Mouse (Mus musculus) embryonic facial prominence, embryonic 14.5 days (tissue): Measurements from ENCODE around the gene Fryl. TPM values are rescaled to one million over a fixed set of nuclear protein-coding genes. Genes with fewer than 3 reads are reported as not detected.

ENCODE experiments used
- ATAC-seq: fragments of 200-750 bp; cut with Nextera tagmentation; 2 replicates; pipeline ENCODE4 v1.8.0; 2017; ENCODE audit warnings: low read depth, moderate number of reproducible peaks, moderate TSS enrichment
- DNase-seq: peaks from one replicate; pipeline ENCODE4 v3.0.0-alpha.2; 2015; ENCODE audit warnings: low spot score
- H3K27ac ChIP-seq: fragments of 300-500 bp; sonication (generic); replicated peaks from 2 replicates; pipeline ENCODE4 v1.5.1; 2014; ENCODE audit warnings: low read depth, mild to moderate bottlenecking, low read length, moderate library complexity
- H3K27me3 ChIP-seq: fragments of 300-500 bp; sonication (generic); replicated peaks from 2 replicates; pipeline ENCODE4 v1.6.1; 2014; ENCODE audit warnings: low read length; ENCODE audit not compliant: control insufficient read depth, insufficient read depth
- H3K36me3 ChIP-seq: fragments of 300-500 bp; sonication (generic); 2 replicates; pipeline ENCODE4 v1.6.1; 2014; ENCODE audit warnings: low read length, mixed read lengths; ENCODE audit not compliant: control insufficient read depth, insufficient read depth
- H3K4me1 ChIP-seq: fragments of 300-500 bp; sonication (generic); 2 replicates; pipeline ENCODE4 v1.6.1; 2014; ENCODE audit warnings: antibody characterized with exemption, low read length; ENCODE audit not compliant: control insufficient read depth, insufficient read depth
- H3K4me2 ChIP-seq: fragments of 300-500 bp; sonication (generic); 2 replicates; pipeline ENCODE4 v1.6.1; 2014; ENCODE audit warnings: low read depth, mild to moderate bottlenecking, low read length, moderate library complexity, mixed read lengths
- H3K4me3 ChIP-seq: fragments of 300-500 bp; sonication (generic); 2 replicates; pipeline ENCODE4 v1.5.1; 2014; ENCODE audit warnings: low read depth, mild to moderate bottlenecking, low read length
- H3K9ac ChIP-seq: fragments of 300-500 bp; sonication (generic); 2 replicates; pipeline ENCODE4 v1.6.1; 2014; ENCODE audit warnings: low read depth, mild to moderate bottlenecking, low read length, moderate library complexity, mixed read lengths
- H3K9me3 ChIP-seq: fragments of 300-500 bp; sonication (generic); 2 replicates; pipeline ENCODE4 v1.6.1; 2016; ENCODE audit warnings: low read length; ENCODE audit not compliant: control insufficient read depth
- WGBS: fragments of 180-500 bp; shearing (Covaris S2); extraction: QIAGEN DNeasy Blood & Tissue Kit; methylation state at CpG from one replicate; pipeline ENCODE4 v1.1.7; 2014; 5-methylcytosine and 5-hydroxymethylcytosine counted together
- polyA plus RNA-seq: library from polyadenylated mRNA; unstranded; fragments of >200 nt; fragmentation: Nextera tagmentation; extraction: Ambion mirVana; gene quantifications from 2 replicates; pipeline ENCODE4 v1.2.1, GENCODE M21; 2014

Fryl gene
- polyA plus RNA-seq, 1 experiment from 2014 or later: 26.8 TPM

GRCm38 (mm10) chr5:73089158-73089557 is 167.3 kb downstream of the Fryl start:
- no peak overlapping the region for H3K4me2 ChIP-seq
- no peak overlapping the region for H3K27ac ChIP-seq
- H3K4me3 ChIP-seq: no peak overlapping the region
- no peaks in the 10 kb centered on the region for H3K4me1 ChIP-seq
- H3K27me3 ChIP-seq: no peaks in the 10 kb centered on the region
- no peak overlapping the region for H3K9ac ChIP-seq
- DNase-seq (no peak), ATAC-seq (no peak)
- peaks cover 46% of the 10 kb centered on the region for H3K36me3 ChIP-seq
- 96% methylated on average over 17 of the region's 17 CpGs for WGBS
- no peaks in the 10 kb centered on the region for H3K9me3 ChIP-seq

GRCm38 (mm10) chr5:73081496-73081895 is 174.9 kb downstream of the Fryl start:
- no peak overlapping the region for H3K4me3 ChIP-seq
- WGBS: 90% methylated on average over 5 of the region's 5 CpGs
- H3K9me3 ChIP-seq: no peaks in the 10 kb centered on the region
- DNase-seq (no peak), ATAC-seq (no peak)
- H3K4me2 ChIP-seq: no peak overlapping the region
- H3K36me3 ChIP-seq: peaks cover 55% of the 10 kb centered on the region
- no peaks in the 10 kb centered on the region for H3K27me3 ChIP-seq
- H3K4me1 ChIP-seq: no peaks in the 10 kb centered on the region
- H3K9ac ChIP-seq: no peak overlapping the region
- no peak overlapping the region for H3K27ac ChIP-seq

- H3K4me3 ChIP-seq: no peak overlapping the region
- WGBS: 77% methylated on average over 5 of the region's 5 CpGs
- no peaks in the 10 kb centered on the region for H3K27me3 ChIP-seq
- H3K36me3 ChIP-seq: peaks cover 65% of the 10 kb centered on the region
- no peak overlapping the region for H3K9ac ChIP-seq
- H3K4me1 ChIP-seq: no peaks in the 10 kb centered on the region
- no peak overlapping the region for H3K27ac ChIP-seq
- no peak for ATAC-seq
- DNase-seq: no peak
- no peaks in the 10 kb centered on the region for H3K9me3 ChIP-seq
- no peak overlapping the region for H3K4me2 ChIP-seq
Measured at GRCm38 (mm10) chr5:73079801-73080200, 176.6 kb downstream of the Fryl start.

- H3K4me2 ChIP-seq: no peak overlapping the region
- no peaks in the 10 kb centered on the region for H3K4me1 ChIP-seq
- ATAC-seq: peak; percentile 66; the same call in 1 of the 2 replicates
- WGBS: 34% methylated on average over 15 of the region's 15 CpGs
- peak; percentile 88 for DNase-seq
- H3K9me3 ChIP-seq: no peaks in the 10 kb centered on the region
- H3K27me3 ChIP-seq: no peaks in the 10 kb centered on the region
- no peak overlapping the region for H3K9ac ChIP-seq
- H3K36me3 ChIP-seq: peaks cover 74% of the 10 kb centered on the region
- H3K27ac ChIP-seq: no peak overlapping the region
- no peak overlapping the region for H3K4me3 ChIP-seq
Measured at GRCm38 (mm10) chr5:73071319-73071718, 185.1 kb downstream of the Fryl start.

- DNase-seq: no peak
- H3K9me3 ChIP-seq: no peaks in the 10 kb centered on the region
- H3K4me3 ChIP-seq: no peak overlapping the region
- no peak overlapping the region for H3K27ac ChIP-seq
- peaks cover 47% of the 10 kb centered on the region for H3K36me3 ChIP-seq
- ATAC-seq: no peak
- H3K27me3 ChIP-seq: no peaks in the 10 kb centered on the region
- no peak overlapping the region for H3K4me2 ChIP-seq
- 53% methylated on average over 6 of the region's 6 CpGs for WGBS
- no peaks in the 10 kb centered on the region for H3K4me1 ChIP-seq
- H3K9ac ChIP-seq: no peak overlapping the region
Measured at GRCm38 (mm10) chr5:73066946-73067345, 189.5 kb downstream of the Fryl start.

GRCm38 (mm10) chr5:73063768-73064669 is 192.4 kb downstream of the Fryl start:
- Histone ChIP-seq H3K4me2 (no peak overlapping the region), H3K27me3 (no peaks in the 10 kb centered on the region), H3K4me3 (no peak overlapping the region), H3K27ac (no peak overlapping the region), H3K9me3 (no peaks in the 10 kb centered on the region), H3K36me3 (peaks cover 34% of the 10 kb centered on the region), H3K9ac (no peak overlapping the region), H3K4me1 (no peaks in the 10 kb centered on the region)
- ATAC-seq: no peak
- DNase-seq: no peak
- WGBS: 54% methylated on average over 13 of the region's 13 CpGs

GRCm38 (mm10) chr5:73061506-73062155 is 194.8 kb downstream of the Fryl start:
- DNase-seq (no peak), ATAC-seq (no peak)
- Histone ChIP-seq H3K36me3 (peaks cover 24% of the 10 kb centered on the region), H3K27me3 (no peaks in the 10 kb centered on the region), H3K4me1 (no peaks in the 10 kb centered on the region), H3K9me3 (no peaks in the 10 kb centered on the region), H3K9ac (no peak overlapping the region), H3K4me2 (no peak overlapping the region), H3K4me3 (no peak overlapping the region), H3K27ac (no peak overlapping the region)
- 69% methylated on average over 11 of the region's 11 CpGs for WGBS

GRCm38 (mm10) chr5:73056937-73057336 is 199.5 kb downstream of the Fryl start:
- ATAC-seq (no peak), DNase-seq (no peak)
- H3K9me3 ChIP-seq: no peaks in the 10 kb centered on the region
- H3K9ac ChIP-seq: no peak overlapping the region
- no peak overlapping the region for H3K4me2 ChIP-seq
- H3K4me1 ChIP-seq: no peaks in the 10 kb centered on the region
- 94% methylated on average over 5 of the region's 5 CpGs for WGBS
- no peak overlapping the region for H3K27ac ChIP-seq
- peaks cover 57% of the 10 kb centered on the region for H3K36me3 ChIP-seq
- no peak overlapping the region for H3K4me3 ChIP-seq
- no peaks in the 10 kb centered on the region for H3K27me3 ChIP-seq
